ENCODE assay signal across 8 mouse cellular contexts in the genomic region with DNA sequence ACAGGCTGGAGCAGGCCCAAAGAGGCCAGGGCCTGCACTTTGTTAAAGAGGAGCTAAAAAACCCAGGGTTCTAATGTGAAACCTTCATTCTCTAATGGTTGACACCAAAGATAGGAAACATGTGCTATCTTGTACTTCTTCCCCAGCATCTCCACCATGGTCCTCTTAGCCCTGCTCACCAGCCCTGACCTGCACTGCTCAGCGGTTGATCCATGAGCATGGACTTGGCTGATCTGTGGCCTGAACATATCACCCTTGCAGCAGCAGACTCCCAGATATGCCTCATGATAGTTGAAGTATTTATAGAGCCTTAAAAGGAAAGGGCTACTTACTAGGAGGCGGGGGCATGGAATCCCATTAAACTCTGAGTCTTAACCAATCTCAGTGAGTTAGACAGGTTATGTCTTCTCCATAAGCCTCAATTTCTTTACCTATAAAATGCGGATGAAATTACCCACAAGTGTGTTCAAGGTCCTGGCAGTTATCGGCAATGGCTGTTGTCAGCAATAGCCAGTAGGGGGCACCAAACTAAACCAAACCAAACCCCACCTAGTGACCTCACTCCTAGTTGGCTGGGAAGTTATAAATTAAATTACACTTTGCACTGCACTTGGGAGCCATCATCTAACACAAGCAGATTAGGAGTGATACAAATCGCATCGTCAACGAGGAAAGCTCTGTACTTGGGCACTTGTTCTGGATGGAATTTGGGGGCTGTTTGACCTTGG. TPM values are rescaled to one million over a fixed set of nuclear protein-coding genes. Genes with fewer than 3 reads are reported as not detected.
DNase-seq lines count a peak whose midpoint lies in the region; ATAC-seq and TF ChIP-seq lines count a peak whose summit lies in the region.

No protein-coding gene starts in this region.

- H3K27me3 ChIP-seq in forebrain, embryonic 13.5 days, result peaks cover 16% of the 10 kb centered on the region
- peaks cover 51% of the 10 kb centered on the region for H3K27me3 ChIP-seq in liver, embryonic 13.5 days
- 0 out of 2 replicates have a peak, but pooled peaks cover 17% of the 10 kb centered on the region for H3K27me3 ChIP-seq in neural tube, embryonic 12.5 days (replicated peaks)

- intact Hi-C loops in heart, postnatal 10 days (cut with DNase I), result loop anchor here (2.0 to 5.0 kb wide), 3 partner anchors 100 to 245 kb away; no protein-coding TSS in a partner anchor

- H3K4me3 ChIP-seq in ES-E14 (ENCODE audit: insufficient read depth in 1 of 2, low read depth in 1 of 2, low read length in 2 of 2, poor library complexity in 1 of 2, severe bottlenecking in 1 of 2), result 0 out of 4 replicates have a peak overlapping the region, but pooled peaks of 1 of the 2 experiments have one; percentile 13
- peak overlapping the region; percentile 32 for H3K4me3 ChIP-seq in forebrain, embryonic 13.5 days
- no peak overlapping the region for H3K4me3 ChIP-seq in liver, embryonic 13.5 days (replicated peaks)
- H3K4me3 ChIP-seq in neural tube, embryonic 12.5 days, result peak overlapping the region; percentile 29; the same call in 1 of the 2 replicates

- H3K9ac ChIP-seq in ES-E14 (ENCODE audit: insufficient read depth, low read depth, low read length, poor library complexity, severe bottlenecking), result no peak overlapping the region
- peak overlapping the region; percentile 63 for H3K9ac ChIP-seq in forebrain, embryonic 13.5 days
- H3K9ac ChIP-seq in liver, embryonic 13.5 days, result no peak overlapping the region
- peak overlapping the region; percentile 52 for H3K9ac ChIP-seq in neural tube, embryonic 12.5 days

- H3K9me3 ChIP-seq in ES-E14 (ENCODE audit: control insufficient read depth, insufficient read depth, low read depth, low read length), result no peaks in the 10 kb centered on the region
- H3K9me3 ChIP-seq in forebrain, embryonic 13.5 days (replicated peaks), result no peaks in the 10 kb centered on the region
- 0 out of 2 replicates have a peak, but pooled peaks cover under 1% of the 10 kb centered on the region for H3K9me3 ChIP-seq in liver, embryonic 13.5 days (replicated peaks)
- 0 out of 2 replicates have a peak, but pooled peaks cover under 1% of the 10 kb centered on the region for H3K9me3 ChIP-seq in neural tube, embryonic 12.5 days

- H3K27ac ChIP-seq in ES-E14 (ENCODE audit: insufficient read depth, low read depth, low read length, poor library complexity, severe bottlenecking), result no peak overlapping the region
- H3K27ac ChIP-seq in forebrain, embryonic 13.5 days, result no peak overlapping the region
- no peak overlapping the region for H3K27ac ChIP-seq in liver, embryonic 13.5 days
- H3K27ac ChIP-seq in neural tube, embryonic 12.5 days, result no peak overlapping the region

- peak; percentile 80 for ATAC-seq in forebrain, embryonic 13.5 days
- ATAC-seq in liver, embryonic 13.5 days (ENCODE audit: low read depth), result no peak; the same call in 1 of the 2 replicates
- ATAC-seq in neural tube, embryonic 12.5 days (ENCODE audit: low FRiP score, low read depth), result peak; percentile 65; the same call in 1 of the 2 replicates

- peak overlapping the region; percentile 60 for H3K4me2 ChIP-seq in forebrain, embryonic 13.5 days
- peak overlapping the region; percentile 30; the same call in 1 of the 2 replicates for H3K4me2 ChIP-seq in liver, embryonic 13.5 days
- peak overlapping the region; percentile 56 for H3K4me2 ChIP-seq in neural tube, embryonic 12.5 days (replicated peaks)

- WGBS in forebrain, embryonic 13.5 days, result 9% methylated on average over 7 of the region's 7 CpGs
- 8% methylated on average over 7 of the region's 7 CpGs for WGBS in liver, embryonic 13.5 days (ENCODE audit: insufficient replicate concordance)
- WGBS in neural tube, embryonic 12.5 days, result 11% methylated on average over 7 of the region's 7 CpGs

- no peaks in the 10 kb centered on the region for H3K4me1 ChIP-seq in ES-E14 (ENCODE audit: control insufficient read depth in 2 of 2, insufficient read depth in 2 of 2, low read length in 2 of 2, poor library complexity in 1 of 2)
- H3K4me1 ChIP-seq in forebrain, embryonic 13.5 days, result peaks cover 8% of the 10 kb centered on the region
- 0 out of 2 replicates have a peak, but pooled peaks cover 4% of the 10 kb centered on the region for H3K4me1 ChIP-seq in liver, embryonic 13.5 days (replicated peaks)
- no peaks in the 10 kb centered on the region for H3K4me1 ChIP-seq in neural tube, embryonic 12.5 days

- peak; percentile 70 for DNase-seq in ES-E14 (ENCODE audit: low read depth, low spot score)
- peak; percentile 63 for DNase-seq in c-Kit-positive CD71-positive TER-119-positive erythroid progenitor cells, embryonic 14.5 days (ENCODE audit: low spot score)
- peak; percentile 76 to 84 for DNase-seq in heart, postnatal 10 days
- DNase-seq in kidney, postnatal 25 days, result peak; percentile 77 to 81
- peak; percentile 32 for DNase-seq in liver, embryonic 13.5 days
- peak; percentile 63 for DNase-seq in testis, postnatal 10 days (ENCODE audit: low spot score)

- in situ Hi-C loops in ES-E14 (cut with MboI; ENCODE audit: low sequenced_read_pairs in 2 of 2, unreplicated experiment in 2 of 2), result loop anchor here in 1 of 2 experiments (10.0 kb wide), 1 partner anchor 163 kb away; no protein-coding TSS in a partner anchor

- H3K36me3 ChIP-seq in ES-E14 (ENCODE audit: control insufficient read depth, insufficient read depth, low read length, poor library complexity, severe bottlenecking), result no peaks in the 10 kb centered on the region
- H3K36me3 ChIP-seq in forebrain, embryonic 13.5 days (ENCODE audit: poor library complexity, severe bottlenecking), result no peaks in the 10 kb centered on the region
- no peaks in the 10 kb centered on the region for H3K36me3 ChIP-seq in liver, embryonic 13.5 days
- H3K36me3 ChIP-seq in neural tube, embryonic 12.5 days, result no peaks in the 10 kb centered on the region

TF ChIP-seq in ES-E14, 5 proteins besides CTCF, POLR2A, EP300 and RAD21:
- TF ChIP-seq HCFC1 (IDR thresholded peaks at IDR 0.05; ENCODE audit: borderline replicate concordance, insufficient read depth, low read length) (no peak), MAFK (IDR thresholded peaks at IDR 0.05; ENCODE audit: insufficient read depth, low read depth, low read length) (no peak), CHD2 (IDR thresholded peaks at IDR 0.05; ENCODE audit: low read depth, low read length) (no peak), ZC3H11A (IDR thresholded peaks at IDR 0.05; ENCODE audit: borderline replicate concordance, low read depth, low read length) (peak; percentile 38; the same call in 1 of the 2 replicates), ZNF384 (IDR thresholded peaks at IDR 0.05; ENCODE audit: low read depth, low read length) (no peak)

RNA-seq across cellular contexts. Expression of a gene that starts 5.9 kb away (rescaled TPM):
- 10.5 and 11.7 TPM in 2 replicates for total RNA-seq in ES-E14 (2012; rRNA removed)
- polyA plus RNA-seq in forebrain, embryonic 13.5 days (2015; fragmentation: Nextera tagmentation; extraction: Ambion mirVana), result 32.2 and 32.4 TPM in 2 replicates
- total RNA-seq in heart, postnatal 10 days (2021), result 10 to 100 TPM; 10.2 to 14.2 TPM
- 7.9 and 9.7 TPM in 2 replicates for polyA plus RNA-seq in liver, embryonic 13.5 days (2015; fragmentation: Nextera tagmentation; extraction: Ambion mirVana)
- 28.9 TPM in 2 replicates for polyA plus RNA-seq in neural tube, embryonic 12.5 days (2016; fragmentation: Nextera tagmentation; extraction: Ambion mirVana)

Comparison
In these comparisons a context has a peak if more than half of its experiments do, and no peak if none do; other contexts are left out.
1. H3K9ac ChIP-seq: peak in forebrain, embryonic 13.5 days (single experiment) and neural tube, embryonic 12.5 days (single experiment); none in ES-E14 (single experiment) and liver, embryonic 13.5 days (single experiment).
2. Peak in every context shown above with its lines, with median percentiles within 50 percentile points of each other: DNase-seq and H3K4me2 ChIP-seq.